Mouse (Mus musculus) T-helper 1 cell (primary cell): Measurements from ENCODE around the gene Slc43a2.

Experiments
- in situ Hi-C: fragments of 300-600 bp; cut with MboI, MseI; formaldehyde crosslinking; loops from one replicate; pipeline ENCODE4 v1.15.1; 2025; ENCODE audit warnings: high pct_unique_total_duplicates

Gene Slc43a2

GRCm38 (mm10) chr11:75531469-75532242, at the start of gene Slc43a2:
Gene Slc43a2, plus strand, starts transcription at chr11:75531694.
- in situ Hi-C loops, result loop anchor here (5.0 to 10.0 kb wide), 2 partner anchors 41 to 203 kb away; partner anchors contain the start of gene Ywhae

- in situ Hi-C loops, result no loop called here
Observed at GRCm38 (mm10) chr11:75486192-75486591, 45.3 kb upstream of the Slc43a2 start.

GRCm38 (mm10) chr11:75486601-75487285, 44.8 kb upstream of the Slc43a2 start, which contains the start of gene Prpf8:
Gene Prpf8, plus strand, starts transcription at chr11:75486816.
- in situ Hi-C loops, result no loop called here

GRCm38 (mm10) chr11:75487496-75487895, 44.0 kb upstream of the Slc43a2 start:
- in situ Hi-C loops, result no loop called here

- in situ Hi-C loops, result no loop called here
Observed at GRCm38 (mm10) chr11:75494296-75495049, 37.0 kb upstream of the Slc43a2 start.

- in situ Hi-C loops, result no loop called here
Observed at GRCm38 (mm10) chr11:75498126-75498525, 33.4 kb upstream of the Slc43a2 start.

- in situ Hi-C loops, result no loop called here
Observed at GRCm38 (mm10) chr11:75508162-75508561, 23.3 kb upstream of the Slc43a2 start.

GRCm38 (mm10) chr11:75508904-75509303, 22.6 kb upstream of the Slc43a2 start:
- in situ Hi-C loops, result no loop called here

GRCm38 (mm10) chr11:75509741-75510626, 21.5 kb upstream of the Slc43a2 start, which contains the start of gene Rilp:
Gene Rilp, plus strand, starts transcription at chr11:75510094.
- in situ Hi-C loops, result no loop called here

GRCm38 (mm10) chr11:75510627-75510993, 20.9 kb upstream of the Slc43a2 start:
- in situ Hi-C loops, result no loop called here

- in situ Hi-C loops, result no loop called here
Observed at GRCm38 (mm10) chr11:75511213-75511612, 20.3 kb upstream of the Slc43a2 start.

GRCm38 (mm10) chr11:75512301-75513018, 19.0 kb upstream of the Slc43a2 start:
- in situ Hi-C loops, result no loop called here

GRCm38 (mm10) chr11:75513336-75513735, 18.2 kb upstream of the Slc43a2 start, which contains the start of gene Scarf1:
Gene Scarf1, plus strand, starts transcription at chr11:75513540.
- in situ Hi-C loops, result no loop called here

GRCm38 (mm10) chr11:75515186-75515585, 16.3 kb upstream of the Slc43a2 start:
- in situ Hi-C loops, result no loop called here

GRCm38 (mm10) chr11:75519834-75520633, 11.5 kb upstream of the Slc43a2 start:
- in situ Hi-C loops, result no loop called here

GRCm38 (mm10) chr11:75521609-75522008, 9.9 kb upstream of the Slc43a2 start:
- in situ Hi-C loops, result no loop called here

GRCm38 (mm10) chr11:75522793-75523192, 8.7 kb upstream of the Slc43a2 start:
- in situ Hi-C loops, result no loop called here

- in situ Hi-C loops, result no loop called here
Observed at GRCm38 (mm10) chr11:75525531-75526125, 5.9 kb upstream of the Slc43a2 start.

- in situ Hi-C loops, result no loop called here
Observed at GRCm38 (mm10) chr11:75526943-75527342, 4.6 kb upstream of the Slc43a2 start.
